Mouse (Mus musculus) forebrain, postnatal 0 days (tissue): Measurements from ENCODE around the gene Pik3cb. TPM values are rescaled to one million over a fixed set of nuclear protein-coding genes. Genes with fewer than 3 reads are reported as not detected.

Source experiments
- ATAC-seq: fragments of 200-750 bp; cut with Nextera tagmentation; 2 replicates; pipeline ENCODE4 v1.8.0; 2017; ENCODE audit warnings: mild to moderate bottlenecking, moderate library complexity
- DNase-seq: peaks from one replicate; pipeline ENCODE4 v3.0.0-alpha.2; 2015
- H3K27ac ChIP-seq: fragments of 300-500 bp; sonication (generic); 2 replicates; pipeline ENCODE4 v1.5.1; 2014; ENCODE audit warnings: low read depth, mild to moderate bottlenecking, antibody characterized with exemption, low read length, moderate library complexity, mixed read lengths
- H3K27me3 ChIP-seq: fragments of 300-500 bp; sonication (generic); 2 replicates; pipeline ENCODE4 v1.6.1; 2014; ENCODE audit warnings: mild to moderate bottlenecking, low read length, mixed read lengths; ENCODE audit not compliant: insufficient read depth
- H3K36me3 ChIP-seq: fragments of 300-500 bp; sonication (generic); 2 replicates; pipeline ENCODE4 v1.6.1; 2014; ENCODE audit warnings: mild to moderate bottlenecking, moderate library complexity; ENCODE audit not compliant: insufficient read depth
- H3K4me1 ChIP-seq: fragments of 300-500 bp; sonication (generic); 2 replicates; pipeline ENCODE4 v1.6.1; 2014; ENCODE audit warnings: antibody characterized with exemption; ENCODE audit not compliant: insufficient read depth
- H3K4me2 ChIP-seq: fragments of 300-500 bp; sonication (generic); 2 replicates; pipeline ENCODE4 v1.6.1; 2014; ENCODE audit warnings: low read depth, mild to moderate bottlenecking, moderate library complexity
- H3K4me3 ChIP-seq: fragments of 300-500 bp; sonication (generic); 2 replicates; pipeline ENCODE4 v1.5.1; 2014; ENCODE audit warnings: low read depth, low read length, mixed read lengths
- H3K9ac ChIP-seq: fragments of 300-500 bp; sonication (generic); 2 replicates; pipeline ENCODE4 v1.6.1; 2014; ENCODE audit warnings: mild to moderate bottlenecking
- H3K9me3 ChIP-seq: fragments of 300-500 bp; sonication (generic); 2 replicates; pipeline ENCODE4 v1.6.1; 2016; ENCODE audit warnings: low read length
- CTCF ChIP-seq: sonication (generic); IDR thresholded peaks from 2 replicates; pipeline ENCODE4 v1.5.1; 2016; ENCODE audit warnings: antibody characterized with exemption, control low read depth, low read depth
- WGBS: fragments of 180-500 bp; shearing (Covaris S2); extraction: QIAGEN DNeasy Blood & Tissue Kit; methylation state at CpG from one replicate; pipeline ENCODE4 v1.1.7; 2014; 5-methylcytosine and 5-hydroxymethylcytosine counted together
- polyA plus RNA-seq: library from polyadenylated mRNA; unstranded; fragments of >200 nt; fragmentation: Nextera tagmentation; extraction: Ambion mirVana; gene quantifications from 2 replicates; pipeline ENCODE4 v1.2.1, GENCODE M21; 2015
- total RNA-seq: library from RNA; depleted of rRNA; stranded (reverse); fragments of >200 nt; gene quantifications from 2 replicates; pipeline ENCODE4 v1.2.3, GENCODE M21; 2014; rRNA removed

The Pik3cb gene
- total and polyA plus RNA-seq, 2 experiments from 2014 or later, result 2.2 to 5.7 TPM

GRCm38 (mm10) chr9:99009898-99010199 is 130.6 kb downstream of the Pik3cb start:
- TF ChIP-seq CTCF, result no peak
- H3K27ac ChIP-seq, result no peak overlapping the region
- H3K36me3 ChIP-seq, result peaks cover 8% of the 10 kb centered on the region
- ATAC-seq (no peak), DNase-seq (no peak)
- H3K9ac ChIP-seq, result no peak overlapping the region
- no peak overlapping the region for H3K4me3 ChIP-seq
- no peaks in the 10 kb centered on the region for H3K9me3 ChIP-seq
- 97% methylated on average over 3 of the region's 3 CpGs for WGBS
- H3K4me1 ChIP-seq, result no peaks in the 10 kb centered on the region
- H3K4me2 ChIP-seq, result no peak overlapping the region
- H3K27me3 ChIP-seq, result no peaks in the 10 kb centered on the region

- no peaks in the 10 kb centered on the region for H3K4me1 ChIP-seq
- H3K4me2 ChIP-seq, result no peak overlapping the region
- ATAC-seq (no peak), DNase-seq (no peak)
- no peak overlapping the region for H3K9ac ChIP-seq
- peaks cover 8% of the 10 kb centered on the region for H3K36me3 ChIP-seq
- WGBS, result 88% methylated on average over 12 of the region's 12 CpGs
- H3K27me3 ChIP-seq, result no peaks in the 10 kb centered on the region
- TF ChIP-seq CTCF, result no peak
- H3K9me3 ChIP-seq, result no peaks in the 10 kb centered on the region
- H3K27ac ChIP-seq, result no peak overlapping the region
- H3K4me3 ChIP-seq, result no peak overlapping the region
These were observed 131.1 kb downstream of the Pik3cb start for GRCm38 (mm10) chr9:99009069-99009897.

- Histone ChIP-seq H3K9ac (no peak overlapping the region), H3K4me2 (no peak overlapping the region), H3K9me3 (no peaks in the 10 kb centered on the region), H3K36me3 (peaks cover 34% of the 10 kb centered on the region), H3K27ac (no peak overlapping the region), H3K27me3 (no peaks in the 10 kb centered on the region), H3K4me3 (no peak overlapping the region), H3K4me1 (no peaks in the 10 kb centered on the region)
- WGBS, result 85% methylated on average over 6 of the region's 6 CpGs
- no peak for ATAC-seq
- no peak for TF ChIP-seq CTCF
- no peak for DNase-seq
These were observed 139.1 kb downstream of the Pik3cb start for GRCm38 (mm10) chr9:99001326-99001725.

GRCm38 (mm10) chr9:98999881-99000339 is 140.5 kb downstream of the Pik3cb start:
- Histone ChIP-seq H3K27me3 (no peaks in the 10 kb centered on the region), H3K9me3 (no peaks in the 10 kb centered on the region), H3K9ac (no peak overlapping the region), H3K4me2 (no peak overlapping the region), H3K4me1 (no peaks in the 10 kb centered on the region), H3K4me3 (no peak overlapping the region), H3K36me3 (peaks cover 26% of the 10 kb centered on the region), H3K27ac (no peak overlapping the region)
- ATAC-seq (peak; percentile 76), DNase-seq (peak; percentile 20)
- 61% methylated on average over 9 of the region's 9 CpGs for WGBS
- TF ChIP-seq CTCF, result no peak

- TF ChIP-seq CTCF, result no peak
- no peak overlapping the region for H3K4me2 ChIP-seq
- WGBS, result 80% methylated on average over 4 of the region's 4 CpGs
- no peak overlapping the region for H3K9ac ChIP-seq
- no peak for DNase-seq
- no peak for ATAC-seq
- no peak overlapping the region for H3K27ac ChIP-seq
- H3K9me3 ChIP-seq, result no peaks in the 10 kb centered on the region
- H3K27me3 ChIP-seq, result no peaks in the 10 kb centered on the region
- no peak overlapping the region for H3K4me3 ChIP-seq
- H3K36me3 ChIP-seq, result peaks cover 15% of the 10 kb centered on the region
- no peaks in the 10 kb centered on the region for H3K4me1 ChIP-seq
These were observed 146.3 kb downstream of the Pik3cb start for GRCm38 (mm10) chr9:98994103-98994502.

GRCm38 (mm10) chr9:98987131-98987530 is 153.3 kb downstream of the Pik3cb start:
- Histone ChIP-seq H3K4me3 (peak overlapping the region; percentile 91), H3K9ac (peak overlapping the region; percentile 77), H3K4me2 (peak overlapping the region; percentile 53), H3K27ac (no peak overlapping the region), H3K4me1 (peaks cover 8% of the 10 kb centered on the region), H3K9me3 (no peaks in the 10 kb centered on the region), H3K36me3 (no peaks in the 10 kb centered on the region), H3K27me3 (0 out of 2 replicates have a peak, but pooled peaks cover under 1% of the 10 kb centered on the region)
- no peak for TF ChIP-seq CTCF
- DNase-seq, result no peak
- no peak for ATAC-seq
- WGBS, result 41% methylated on average over 9 of the region's 9 CpGs

Other genes with a start within 250 kb of the Pik3cb start
- not detected in 2 replicates for gene 7420426K07Rik, start 237.5 kb downstream of the Pik3cb start, total RNA-seq
- not detected in 2 replicates for gene 7420426K07Rik, start 237.5 kb downstream of the Pik3cb start, polyA plus RNA-seq
- gene Foxl2, start 185.3 kb downstream of the Pik3cb start, total RNA-seq, result 0.08 and 0.71 TPM in 2 replicates
- gene Foxl2, start 185.3 kb downstream of the Pik3cb start, polyA plus RNA-seq, result 0.43 and 0.61 TPM in 2 replicates
- 50.7 and 53.9 TPM in 2 replicates for gene Faim, start 154.2 kb downstream of the Pik3cb start, total RNA-seq
- gene Faim, start 154.2 kb downstream of the Pik3cb start, polyA plus RNA-seq, result 101 and 106 TPM in 2 replicates
- 0.29 TPM in 1 of 2 replicates, not detected in the other for gene Gm1123, start 104.9 kb downstream of the Pik3cb start, total RNA-seq
- not detected in 2 replicates for gene Gm1123, start 104.9 kb downstream of the Pik3cb start, polyA plus RNA-seq
- gene Faiml, start 96.6 kb upstream of the Pik3cb start, total RNA-seq, result not detected in 2 replicates
- not detected in 2 replicates for gene Faiml, start 96.6 kb upstream of the Pik3cb start, polyA plus RNA-seq
- gene Cep70, start 102.7 kb upstream of the Pik3cb start, total RNA-seq, result 30.7 and 38.7 TPM in 2 replicates
- 39.0 and 49.9 TPM in 2 replicates for gene Cep70, start 102.7 kb upstream of the Pik3cb start, polyA plus RNA-seq
- gene Esyt3, start 217.9 kb upstream of the Pik3cb start, total RNA-seq, result 2.6 and 4.3 TPM in 2 replicates
- gene Esyt3, start 217.9 kb upstream of the Pik3cb start, polyA plus RNA-seq, result 1.2 and 1.3 TPM in 2 replicates